13 mouse cellular contexts compared by ENCODE assay signal in the genomic region with DNA sequence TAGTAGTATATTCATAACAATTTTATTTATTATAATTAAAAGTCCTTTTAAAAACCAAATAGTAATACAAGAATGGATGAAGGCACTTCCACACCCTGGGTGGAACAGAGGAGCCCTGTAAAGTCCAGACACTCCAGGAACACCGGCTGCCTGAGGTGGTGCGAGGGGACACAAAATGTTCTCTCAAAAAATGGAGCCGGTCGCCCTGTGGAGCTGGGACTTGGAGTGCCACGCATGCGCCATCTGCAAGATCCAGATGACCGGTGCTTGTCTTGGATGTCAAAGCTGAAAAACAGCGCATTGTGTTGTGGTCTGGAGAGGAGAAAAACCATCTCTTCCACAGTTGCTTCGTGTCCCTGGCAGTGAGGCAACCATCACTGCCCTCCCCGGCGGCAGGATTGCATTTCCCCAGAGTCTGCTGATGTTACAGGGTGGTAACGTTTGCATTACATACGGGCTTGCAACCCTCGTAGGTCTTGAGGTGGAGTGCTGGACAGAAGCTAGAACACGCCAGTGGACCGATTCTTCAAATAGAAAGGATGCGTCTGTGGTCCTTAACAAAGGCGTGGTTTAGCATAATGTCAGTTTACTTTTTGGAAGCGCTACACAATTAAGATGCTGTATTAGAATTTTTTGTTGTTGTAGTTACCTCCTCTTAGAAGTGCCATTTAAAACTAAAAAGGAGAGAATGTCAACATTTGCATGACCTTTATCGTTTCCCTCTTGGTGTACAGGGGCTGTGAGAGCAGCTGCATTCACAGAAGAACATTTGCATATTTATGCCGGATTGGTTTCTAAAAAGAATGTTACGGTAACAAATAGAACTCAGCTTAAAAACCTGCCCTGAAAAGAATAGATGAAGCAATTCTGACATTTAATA. TPM values are rescaled to one million over a fixed set of nuclear protein-coding genes. Genes with fewer than 3 reads are reported as not detected.
DNase-seq lines count a peak whose midpoint lies in the region; ATAC-seq and TF ChIP-seq lines count a peak whose summit lies in the region.
"Had no signal": no experiment of that assay in that cellular context is flagged by ENCODE, and none has a peak within 500 bp of the region (broad histone marks: within the 10 kb centered on the region; RNA-seq: fewer than 3 reads in every experiment).

No protein-coding gene starts in this region.

- WGBS in spleen, adult 2 months = 71% methylated on average over 22 of the region's 22 CpGs
- 61% methylated on average over 22 of the region's 22 CpGs for WGBS in hindbrain, postnatal 0 days
- 85% methylated on average over 22 of the region's 22 CpGs for WGBS in embryonic facial prominence, embryonic 10.5 days

- TF ChIP-seq CTCF in spleen, adult 2 months (IDR thresholded peaks at IDR 0.05; ENCODE audit: extremely low read depth, insufficient read depth, insufficient read length, insufficient replicate concordance) = no peak
- TF ChIP-seq CTCF in hindbrain, postnatal 0 days (IDR thresholded peaks at IDR 0.05; ENCODE audit: low read depth) = no peak

- H3K36me3 ChIP-seq in spleen, adult 2 months (ENCODE audit: control insufficient read depth, insufficient read depth, low read length) = no peaks in the 10 kb centered on the region
- H3K36me3 ChIP-seq in hindbrain, postnatal 0 days (ENCODE audit: insufficient read depth, low read length) = no peaks in the 10 kb centered on the region
- H3K36me3 ChIP-seq in embryonic facial prominence, embryonic 10.5 days (replicated peaks) = no peaks in the 10 kb centered on the region
- H3K36me3 ChIP-seq: kidney, embryonic 15.5 days; lung, embryonic 15.5 days had no signal

- no peaks in the 10 kb centered on the region for H3K9me3 ChIP-seq in hindbrain, postnatal 0 days (ENCODE audit: low read length)
- no peaks in the 10 kb centered on the region for H3K9me3 ChIP-seq in embryonic facial prominence, embryonic 10.5 days
- H3K9me3 ChIP-seq: kidney, embryonic 15.5 days; lung, embryonic 15.5 days had no signal

- H3K9ac ChIP-seq in hindbrain, postnatal 0 days (replicated peaks; ENCODE audit: low read length) = no peak overlapping the region
- H3K9ac ChIP-seq: kidney, embryonic 15.5 days; lung, embryonic 15.5 days had no signal

- H3K4me1 ChIP-seq in spleen, adult 2 months (ENCODE audit: control insufficient read depth, insufficient read depth, insufficient read length) = peaks cover 25% of the 10 kb centered on the region
- no peaks in the 10 kb centered on the region for H3K4me1 ChIP-seq in hindbrain, postnatal 0 days (ENCODE audit: insufficient read depth, low read length)
- no peaks in the 10 kb centered on the region for H3K4me1 ChIP-seq in embryonic facial prominence, embryonic 10.5 days
- H3K4me1 ChIP-seq: kidney, embryonic 15.5 days; lung, embryonic 15.5 days had no signal

- no peak for TF ChIP-seq POLR2A in spleen, adult 2 months (IDR thresholded peaks at IDR 0.05; ENCODE audit: low read depth, low read length)

- peak overlapping the region; percentile 19; the same call in 1 of the 2 replicates for H3K4me3 ChIP-seq in spleen, adult 2 months (ENCODE audit: extremely low read depth, insufficient read depth, insufficient read length)
- no peak overlapping the region for H3K4me3 ChIP-seq in hindbrain, postnatal 0 days (ENCODE audit: low read length)
- no peak overlapping the region for H3K4me3 ChIP-seq in embryonic facial prominence, embryonic 10.5 days
- H3K4me3 ChIP-seq: kidney, embryonic 15.5 days; lung, embryonic 15.5 days had no signal

- ATAC-seq in hindbrain, postnatal 0 days = no peak

- no peaks in the 10 kb centered on the region for H3K27me3 ChIP-seq in spleen, adult 2 months (ENCODE audit: control insufficient read depth, insufficient read depth, low read length)
- no peaks in the 10 kb centered on the region for H3K27me3 ChIP-seq in hindbrain, postnatal 0 days (ENCODE audit: insufficient read depth, low read length)
- H3K27me3 ChIP-seq in embryonic facial prominence, embryonic 10.5 days (replicated peaks; ENCODE audit: low read depth, poor library complexity, severe bottlenecking) = no peaks in the 10 kb centered on the region
- H3K27me3 ChIP-seq: kidney, embryonic 15.5 days; lung, embryonic 15.5 days had no signal

- peak overlapping the region; percentile 94 for H3K27ac ChIP-seq in spleen, adult 2 months (ENCODE audit: insufficient read depth, low read length)
- no peak overlapping the region for H3K27ac ChIP-seq in hindbrain, postnatal 0 days
- no peak overlapping the region for H3K27ac ChIP-seq in embryonic facial prominence, embryonic 10.5 days (replicated peaks)
- H3K27ac ChIP-seq: kidney, embryonic 15.5 days; lung, embryonic 15.5 days had no signal

- H3K4me2 ChIP-seq in hindbrain, postnatal 0 days (ENCODE audit: low read depth, low read length) = 0 out of 2 replicates have a peak overlapping the region, but pooled peaks have one; percentile 10
- H3K4me2 ChIP-seq: heart, embryonic 11.5 days; kidney, embryonic 15.5 days; lung, embryonic 15.5 days had no signal

- DNase-seq in layer of hippocampus, adult 11-12 months (ENCODE audit: low spot score) = peak; percentile 24
- no peak for DNase-seq in layer of hippocampus, adult 8-10 months (ENCODE audit: low spot score in 2 of 2)
- peak in 1 of 2 experiments; percentile 14 for DNase-seq in spleen, adult 2 months (ENCODE audit: low read depth in 1 of 2, low spot score in 2 of 2)
- DNase-seq in spleen, postnatal 14 days (ENCODE audit: low spot score in 2 of 2) = no peak
- no peak for DNase-seq in hindbrain, postnatal 0 days (ENCODE audit: low spot score)
- DNase-seq in embryonic facial prominence, embryonic 10.5 days (ENCODE audit: low spot score) = no peak
- DNase-seq in urinary bladder, postnatal 25 days (ENCODE audit: low spot score) = no peak
- DNase-seq in adrenal gland, postnatal 36 days = no peak
- DNase-seq: adrenal gland, postnatal 14 days; cerebellum, adult 8-10 months had no signal

RNA-seq across cellular contexts. Expression of a gene that starts 9.5 kb away (rescaled TPM):
- 10 to 100 TPM; 36.3 to 46.1 (median 39.2) TPM for total RNA-seq in layer of hippocampus, adult 8-10 months (2022)
- 4.5 and 5.2 TPM in 2 replicates for polyA plus RNA-seq in spleen, adult 2 months (2012; rRNA removed)
- 23.9 and 31.8 TPM in 2 replicates for total RNA-seq in hindbrain, postnatal 0 days (2014; rRNA removed)
- 18.1 and 19.6 TPM in 2 replicates for polyA plus RNA-seq in hindbrain, postnatal 0 days (2015; fragmentation: Nextera tagmentation; extraction: Ambion mirVana)
- polyA plus RNA-seq in embryonic facial prominence, embryonic 10.5 days (2016; fragmentation: Nextera tagmentation; extraction: Ambion mirVana) = 24.4 and 29.3 TPM in 2 replicates
- 10 to 100 TPM; 20.4 to 21.6 TPM for total RNA-seq in adrenal gland, postnatal 36 days (2021)

RNA-seq across cellular contexts. Expression of a gene that starts 49.9 kb away (rescaled TPM):
- 1,000 to 10,000 TPM in 2 of 4 experiments, 100 to 1,000 TPM in 2; 897 to 1,139 (median 988) TPM for total RNA-seq in layer of hippocampus, adult 8-10 months (2022)
- polyA plus RNA-seq in spleen, adult 2 months (2012; rRNA removed) = 567 and 602 TPM in 2 replicates
- 446 TPM in 2 replicates for total RNA-seq in hindbrain, postnatal 0 days (2014; rRNA removed)
- 1,059 and 1,161 TPM in 2 replicates for polyA plus RNA-seq in hindbrain, postnatal 0 days (2015; fragmentation: Nextera tagmentation; extraction: Ambion mirVana)
- polyA plus RNA-seq in embryonic facial prominence, embryonic 10.5 days (2016; fragmentation: Nextera tagmentation; extraction: Ambion mirVana) = 197 and 226 TPM in 2 replicates
- 1,000 to 10,000 TPM in 1 of 2 experiments, 100 to 1,000 TPM in 1; 995 to 1,086 TPM for total RNA-seq in adrenal gland, postnatal 36 days (2021)
